In genomic region chr17:84510355-84510754, GRCm38 (mm10) we compare ENCODE assay signal across 8 mouse cellular contexts. TPM values are rescaled to one million over a fixed set of nuclear protein-coding genes. Genes with fewer than 3 reads are reported as not detected.
A peak's percentile ranks its signal among the peaks of the same experiment; 100 is the strongest.
DNase-seq lines count a peak whose midpoint lies in the region; ATAC-seq and TF ChIP-seq lines count a peak whose summit lies in the region.

No protein-coding gene starts in this region.

- H3K9ac ChIP-seq in heart, embryonic 13.5 days, result no peak overlapping the region

- H3K4me1 ChIP-seq in lung, adult 2 months (ENCODE audit: control insufficient read depth, insufficient read depth, low read length), result peaks cover 7% of the 10 kb centered on the region
- peaks cover 30% of the 10 kb centered on the region for H3K4me1 ChIP-seq in heart, embryonic 13.5 days

- no peak for ATAC-seq in heart, embryonic 13.5 days (ENCODE audit: extremely low read depth, insufficient number of reproducible peaks, low FRiP score, low TSS enrichment)

- no peaks in the 10 kb centered on the region for H3K36me3 ChIP-seq in heart, embryonic 13.5 days
- no peaks in the 10 kb centered on the region for H3K36me3 ChIP-seq in myocyte (ENCODE audit: control insufficient read depth, insufficient read depth)

- H3K4me3 ChIP-seq in lung, adult 2 months (replicated peaks; ENCODE audit: extremely low read depth, low read depth, low read length), result no peak overlapping the region
- no peak overlapping the region for H3K4me3 ChIP-seq in heart, embryonic 13.5 days
- peak overlapping the region; percentile 70 for H3K4me3 ChIP-seq in myocyte

- DNase-seq in lung, adult 18-20 months, result peak; percentile 17 to 43
- DNase-seq in lung, adult 2 months, result no peak
- peak; percentile 14 for DNase-seq in adrenal gland, postnatal 25 days
- DNase-seq in layer of hippocampus, adult 9-10 months (ENCODE audit: low spot score), result peak; percentile 59
- DNase-seq in spleen, postnatal 14 days (ENCODE audit: low spot score in 2 of 2), result no peak
- DNase-seq in yolk sac, embryonic 10.5 days (ENCODE audit: low spot score), result no peak

- peaks cover 11% of the 10 kb centered on the region for H3K79me2 ChIP-seq in myocyte (ENCODE audit: control insufficient read depth, insufficient read depth)

- 43% methylated on average over 5 of the region's 5 CpGs for WGBS in lung, adult 2 months
- 44% methylated on average over 5 of the region's 5 CpGs for WGBS in heart, embryonic 13.5 days

- H3ac ChIP-seq in myocyte (ENCODE audit: control insufficient read depth, insufficient read length), result no peak overlapping the region

- H3K27ac ChIP-seq in heart, embryonic 13.5 days (replicated peaks), result peak overlapping the region; percentile 65

- no peak overlapping the region for H3K4me2 ChIP-seq in heart, embryonic 13.5 days
- peak overlapping the region; percentile 100 for H3K4me2 ChIP-seq in myocyte (ENCODE audit: low read depth)

- H3K27me3 ChIP-seq in heart, embryonic 13.5 days (replicated peaks), result peaks cover 6% of the 10 kb centered on the region; the same call in 1 of the 2 replicates
- H3K27me3 ChIP-seq in myocyte (ENCODE audit: control insufficient read depth, insufficient read depth, insufficient read length), result no peaks in the 10 kb centered on the region

- TF ChIP-seq POLR2A in lung, adult 2 months (IDR thresholded peaks at IDR 0.05; ENCODE audit: borderline replicate concordance, extremely low read depth, low read depth, low read length), result no peak
- no peak for TF ChIP-seq POLR2A in myocyte (IDR thresholded peaks at IDR 0.05; ENCODE audit: insufficient read length, low read depth)

- TF ChIP-seq CTCF in lung, adult 2 months (IDR thresholded peaks at IDR 0.05; ENCODE audit: insufficient read depth, low read length), result no peak

- no peaks in the 10 kb centered on the region for H3K9me3 ChIP-seq in heart, embryonic 13.5 days

TF ChIP-seq in myocyte, 11 proteins besides CTCF, POLR2A, EP300 and RAD21:
- TF ChIP-seq MYOD1 (IDR thresholded peaks at IDR 0.05; ENCODE audit: control insufficient read depth in 1 of 3, insufficient read length in 2 of 3, low read depth in 2 of 3) (no peak), POLR2AphosphoS2 (IDR thresholded peaks at IDR 0.05; ENCODE audit: insufficient read length, low read depth) (no peak)
TF ChIP-seq in myocyte: peak in this region for 0.

RNA-seq across cellular contexts. Expression of gene Plekhh2, which starts 1.3 kb away (rescaled TPM):
- polyA plus RNA-seq in lung, adult 2 months (2012; rRNA removed), result 8.0 and 12.1 TPM in 2 replicates
- total RNA-seq in adrenal gland, postnatal 25 days (2021), result 7.4 TPM in 2 replicates
- polyA plus RNA-seq in heart, embryonic 13.5 days (2015; fragmentation: Nextera tagmentation; extraction: Ambion mirVana), result 2.0 and 2.6 TPM in 2 replicates
- polyA plus RNA-seq in myocyte (2012; fragmentation: generic; extraction: Trizol), result 6.4 TPM

RNA-seq across cellular contexts. Expression of gene Thada, which starts 44.4 kb away (rescaled TPM):
- polyA plus RNA-seq in lung, adult 2 months (2012; rRNA removed), result 10.9 and 12.8 TPM in 2 replicates
- 22.1 and 24.1 TPM in 2 replicates for total RNA-seq in adrenal gland, postnatal 25 days (2021)
- polyA plus RNA-seq in heart, embryonic 13.5 days (2015; fragmentation: Nextera tagmentation; extraction: Ambion mirVana), result 4.6 and 5.6 TPM in 2 replicates
- polyA plus RNA-seq in myocyte (2012; fragmentation: generic; extraction: Trizol), result 5.5 TPM

Comparison
In these comparisons a context has a peak if more than half of its experiments do, and no peak if none do; other contexts are left out.
1. DNase-seq: peak in lung, adult 18-20 months (2 of 2), adrenal gland, postnatal 25 days (single experiment) and layer of hippocampus, adult 9-10 months (single experiment); none in lung, adult 2 months (single experiment), spleen, postnatal 14 days (0 of 2) and yolk sac, embryonic 10.5 days (single experiment).